Mouse (Mus musculus) embryonic fibroblast, embryonic 13.5 days (primary cell): ENCODE results near the gene Gm2115.

Experiments
- CTCF ChIP-seq: IDR thresholded peaks from 2 replicates; pipeline ENCODE4 v1.5.1; 2011; ENCODE audit warnings: mild to moderate bottlenecking, control low read depth, low read length, moderate library complexity, borderline replicate concordance; ENCODE audit not compliant: insufficient read depth
- POLR2A ChIP-seq: IDR thresholded peaks from 2 replicates; pipeline ENCODE4 v1.6.1; 2011; ENCODE audit warnings: low read depth, mild to moderate bottlenecking, control low read depth, low read length, moderate library complexity

GRCm38 (mm10) chr7:84587101-84587783, 58.5 kb downstream of the Gm2115 start:
- TF ChIP-seq POLR2A (no peak), CTCF (no peak)
